Mouse (Mus musculus): ENCODE results near the gene Kmt5b. TPM values are rescaled to one million over a fixed set of nuclear protein-coding genes. Genes with fewer than 3 reads are reported as not detected.

Gene Kmt5b
- polyA plus RNA-seq, 1 experiment from 2014 or later, result 35.0 TPM

GRCm38 (mm10) chr19:3840685-3841084, 73.5 kb downstream of the Kmt5b start:
- no peaks in the 10 kb centered on the region for H3K27me3 ChIP-seq
- POLR2A ChIA-PET, result interaction anchor here (0.7 to 1.8 kb wide), 4 partner anchors 9 to 509 kb away, joined by 3 to 9 read pairs (median 4); no protein-coding TSS in a partner anchor
- ATAC-seq (no peak), DNase-seq (ENCODE audit: low read depth, low spot score) (no peak)
- in situ Hi-C loops (cut with MboI; ENCODE audit: low pct_unique_long_range_greater_than_20kb), result no loop called here
- no peak for TF ChIP-seq CTCF (IDR thresholded peaks at IDR 0.05)
- CTCF ChIA-PET, result interaction anchor here (2.0 kb wide), 1 partner anchor 10 kb away, joined by 10 read pairs; the partner anchor contains the start of gene Chka

- no peaks in the 10 kb centered on the region for H3K27me3 ChIP-seq
- CTCF ChIA-PET, result no interaction called here
Measured at GRCm38 (mm10) chr19:3842359-3843148, 75.3 kb downstream of the Kmt5b start.

GRCm38 (mm10) chr19:3843629-3844028, 76.4 kb downstream of the Kmt5b start:
- TF ChIP-seq CTCF (IDR thresholded peaks at IDR 0.05), result no peak
- ATAC-seq, result no peak
- in situ Hi-C loops (cut with MboI; ENCODE audit: low pct_unique_long_range_greater_than_20kb), result no loop called here
- H3K27me3 ChIP-seq, result no peaks in the 10 kb centered on the region
- no peak for DNase-seq (ENCODE audit: low read depth, low spot score)
- ChIA-PET POLR2A (no interaction called here), CTCF (no interaction called here)

More at GRCm38 (mm10) chr19:3842359-3843148, 75.3 kb downstream of the Kmt5b start:
- in situ Hi-C loops (cut with MboI; ENCODE audit: low pct_unique_long_range_greater_than_20kb), result no loop called here
- DNase-seq (ENCODE audit: low read depth, low spot score) (no peak), ATAC-seq (no peak)
- POLR2A ChIA-PET, result interaction anchor here (0.6 kb wide), 1 partner anchor 350 kb away, joined by 4 read pairs; no protein-coding TSS in a partner anchor
- no peak for TF ChIP-seq CTCF (IDR thresholded peaks at IDR 0.05)

GRCm38 (mm10) chr19:3844836-3845235, 77.6 kb downstream of the Kmt5b start:
- TF ChIP-seq CTCF (IDR thresholded peaks at IDR 0.05), result no peak
- in situ Hi-C loops (cut with MboI; ENCODE audit: low pct_unique_long_range_greater_than_20kb), result no loop called here
- no peaks in the 10 kb centered on the region for H3K27me3 ChIP-seq
- POLR2A ChIA-PET, result no interaction called here
- CTCF ChIA-PET, result interaction anchor here (1.1 kb wide), 1 partner anchor 30 kb away, joined by 3 read pairs; no protein-coding TSS in a partner anchor
- ATAC-seq (no peak), DNase-seq (ENCODE audit: low read depth, low spot score) (no peak)

- H3K27me3 ChIP-seq, result no peaks in the 10 kb centered on the region
- POLR2A ChIA-PET, result no interaction called here
- ATAC-seq (no peak), DNase-seq (ENCODE audit: low read depth, low spot score) (no peak)
- in situ Hi-C loops (cut with MboI; ENCODE audit: low pct_unique_long_range_greater_than_20kb), result no loop called here
- CTCF ChIA-PET, result interaction anchor here (0.7 to 1.1 kb wide), 2 partner anchors 8 to 30 kb away, joined by 3 read pairs; no protein-coding TSS in a partner anchor
- no peak for TF ChIP-seq CTCF (IDR thresholded peaks at IDR 0.05)
Measured at GRCm38 (mm10) chr19:3845339-3845738, 78.1 kb downstream of the Kmt5b start.

GRCm38 (mm10) chr19:3845803-3846406, 78.7 kb downstream of the Kmt5b start:
- POLR2A ChIA-PET, result no interaction called here
- H3K27me3 ChIP-seq, result no peaks in the 10 kb centered on the region
- no peak for DNase-seq (ENCODE audit: low read depth, low spot score)
- no peak for ATAC-seq
- in situ Hi-C loops (cut with MboI; ENCODE audit: low pct_unique_long_range_greater_than_20kb), result no loop called here
- TF ChIP-seq CTCF (IDR thresholded peaks at IDR 0.05), result no peak
- CTCF ChIA-PET, result interaction anchor here (0.7 to 1.1 kb wide), 2 partner anchors 9 to 29 kb away, joined by 3 read pairs; no protein-coding TSS in a partner anchor

GRCm38 (mm10) chr19:3846676-3847604, 79.7 kb downstream of the Kmt5b start:
- in situ Hi-C loops (cut with MboI; ENCODE audit: low pct_unique_long_range_greater_than_20kb), result no loop called here
- no peak for TF ChIP-seq CTCF (IDR thresholded peaks at IDR 0.05)
- DNase-seq (ENCODE audit: low read depth, low spot score) (no peak), ATAC-seq (no peak)
- H3K27me3 ChIP-seq, result no peaks in the 10 kb centered on the region
- ChIA-PET POLR2A (interaction anchor here (0.6 kb wide), 1 partner anchor 43 kb away, joined by 4 read pairs; no protein-coding TSS in a partner anchor), CTCF (no interaction called here)

- in situ Hi-C loops (cut with MboI; ENCODE audit: low pct_unique_long_range_greater_than_20kb), result no loop called here
- ChIA-PET CTCF (no interaction called here), POLR2A (interaction anchor here (0.6 kb wide), 1 partner anchor 44 kb away, joined by 4 read pairs; no protein-coding TSS in a partner anchor)
- TF ChIP-seq CTCF (IDR thresholded peaks at IDR 0.05), result no peak
- H3K27me3 ChIP-seq, result no peaks in the 10 kb centered on the region
- ATAC-seq (no peak), DNase-seq (ENCODE audit: low read depth, low spot score) (no peak)
Measured at GRCm38 (mm10) chr19:3847711-3848110, 80.5 kb downstream of the Kmt5b start.

- ChIA-PET CTCF (interaction anchor here (0.7 to 1.0 kb wide), 2 partner anchors 9 to 15 kb away, joined by 3 read pairs; no protein-coding TSS in a partner anchor), POLR2A (no interaction called here)
- TF ChIP-seq CTCF (IDR thresholded peaks at IDR 0.05), result no peak
- H3K27me3 ChIP-seq, result no peaks in the 10 kb centered on the region
- ATAC-seq (no peak), DNase-seq (ENCODE audit: low read depth, low spot score) (no peak)
- in situ Hi-C loops (cut with MboI; ENCODE audit: low pct_unique_long_range_greater_than_20kb), result no loop called here
Measured at GRCm38 (mm10) chr19:3848207-3848808, 81.1 kb downstream of the Kmt5b start.
